Mouse (Mus musculus): ENCODE data around the gene Gpr87. TPM values are rescaled to one million over a fixed set of nuclear protein-coding genes. Genes with fewer than 3 reads are reported as not detected.
A peak's percentile ranks its signal among the peaks of the same experiment; 100 is the strongest.

Gene Gpr87
- polyA plus RNA-seq, 1 experiment: not detected

DNA sequence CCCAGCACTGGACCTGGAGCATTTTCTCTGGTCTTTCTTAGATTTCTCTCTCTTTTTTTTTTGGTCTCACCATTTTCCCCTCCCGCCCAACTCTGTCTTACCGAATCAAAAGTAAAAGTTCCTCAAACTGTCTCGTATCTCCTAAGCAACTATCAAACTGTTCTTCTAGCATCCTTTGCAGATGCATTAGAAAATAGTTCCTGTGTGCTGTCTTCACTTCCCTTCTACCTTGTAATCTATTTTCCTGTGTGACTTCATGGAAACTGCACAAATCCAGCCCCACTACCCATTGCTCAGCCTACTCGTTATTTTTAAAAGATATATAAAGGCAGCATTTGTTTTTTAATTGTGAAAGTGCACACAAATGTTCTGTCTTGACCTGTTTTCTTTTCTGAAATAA lies 62.9 kb downstream of the Gpr87 start:
- peak in 1 of 2 experiments; percentile 29 for DNase-seq (ENCODE audit: low read depth in 1 of 2, low spot score in 2 of 2)
- WGBS: 11% methylated on average over 4 of the region's 4 CpGs
- H3K27ac ChIP-seq (ENCODE audit: insufficient read depth, low read length): no peak overlapping the region
- peaks cover 8% of the 10 kb centered on the region; the same call in 1 of the 2 replicates for H3K4me1 ChIP-seq (ENCODE audit: control insufficient read depth, insufficient read depth, insufficient read length)
- TF ChIP-seq CTCF (IDR thresholded peaks at IDR 0.05; ENCODE audit: extremely low read depth, insufficient read depth, insufficient read length, insufficient replicate concordance) (no peak), POLR2A (IDR thresholded peaks at IDR 0.05; ENCODE audit: low read depth, low read length) (no peak)
- no peaks in the 10 kb centered on the region for H3K36me3 ChIP-seq (ENCODE audit: control insufficient read depth, insufficient read depth, low read length)
- no peaks in the 10 kb centered on the region for H3K27me3 ChIP-seq (ENCODE audit: control insufficient read depth, insufficient read depth, low read length)
- no peak overlapping the region for H3K4me3 ChIP-seq (ENCODE audit: extremely low read depth, insufficient read depth, insufficient read length)

DNA sequence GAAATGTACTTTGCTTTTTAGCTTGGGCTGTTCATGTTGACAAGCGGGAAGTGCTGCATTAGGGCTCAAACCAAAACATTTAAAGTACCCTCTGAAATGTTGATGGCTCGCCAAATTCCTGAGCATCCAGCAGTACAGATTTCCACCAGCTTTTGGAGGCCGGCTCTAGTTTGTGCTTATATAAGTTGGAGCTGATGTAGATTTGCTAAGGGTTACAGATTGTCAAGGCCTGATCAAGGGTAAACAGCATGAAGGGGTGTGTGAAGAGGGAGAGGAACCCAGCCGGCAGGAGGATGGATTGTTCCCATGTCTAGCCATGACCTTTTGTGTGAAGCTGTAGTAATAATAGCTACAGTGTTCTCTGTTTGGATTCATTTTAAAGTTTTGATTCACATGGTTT lies 63.8 kb downstream of the Gpr87 start:
- TF ChIP-seq CTCF (IDR thresholded peaks at IDR 0.05; ENCODE audit: extremely low read depth, insufficient read depth, insufficient read length, insufficient replicate concordance): no peak
- TF ChIP-seq POLR2A (IDR thresholded peaks at IDR 0.05; ENCODE audit: low read depth, low read length): no peak
- Histone ChIP-seq H3K4me1 (ENCODE audit: control insufficient read depth, insufficient read depth, insufficient read length) (peaks cover 8% of the 10 kb centered on the region; the same call in 1 of the 2 replicates), H3K27me3 (ENCODE audit: control insufficient read depth, insufficient read depth, low read length) (no peaks in the 10 kb centered on the region), H3K36me3 (ENCODE audit: control insufficient read depth, insufficient read depth, low read length) (no peaks in the 10 kb centered on the region), H3K27ac (ENCODE audit: insufficient read depth, low read length) (no peak overlapping the region), H3K4me3 (ENCODE audit: extremely low read depth, insufficient read depth, insufficient read length) (no peak overlapping the region)
- WGBS: 62% methylated on average over 4 of the region's 4 CpGs
- no peak for DNase-seq (ENCODE audit: low read depth in 1 of 2, low spot score in 2 of 2)

DNA sequence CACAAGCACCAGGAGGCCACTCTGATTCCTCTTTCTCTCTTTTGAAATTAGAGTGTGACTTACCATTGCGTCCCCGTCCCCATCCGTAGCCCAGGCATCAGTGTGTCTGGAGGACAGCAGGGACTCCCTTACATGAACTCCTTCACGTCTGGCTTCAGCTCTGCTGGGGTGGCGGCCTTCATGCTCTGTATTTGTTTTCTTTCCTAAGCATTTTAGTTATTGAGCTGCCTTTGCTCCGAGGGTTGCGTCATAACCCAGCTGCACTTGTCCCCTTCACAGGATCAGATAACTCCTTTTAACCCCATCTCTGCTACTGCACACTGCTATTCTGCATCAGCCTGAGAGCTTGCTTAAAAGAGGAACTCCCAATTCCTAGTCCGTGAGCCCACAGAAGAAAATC lies 64.5 kb downstream of the Gpr87 start:
- Histone ChIP-seq H3K4me3 (ENCODE audit: extremely low read depth, insufficient read depth, insufficient read length) (peak overlapping the region; percentile 45), H3K27ac (ENCODE audit: insufficient read depth, low read length) (peak overlapping the region; percentile 19), H3K27me3 (ENCODE audit: control insufficient read depth, insufficient read depth, low read length) (no peaks in the 10 kb centered on the region), H3K4me1 (ENCODE audit: control insufficient read depth, insufficient read depth, insufficient read length) (peaks cover 8% of the 10 kb centered on the region; the same call in 1 of the 2 replicates), H3K36me3 (ENCODE audit: control insufficient read depth, insufficient read depth, low read length) (no peaks in the 10 kb centered on the region)
- WGBS: 11% methylated on average over 8 of the region's 8 CpGs
- DNase-seq (ENCODE audit: low read depth in 1 of 2, low spot score in 2 of 2): no peak
- TF ChIP-seq CTCF (IDR thresholded peaks at IDR 0.05; ENCODE audit: extremely low read depth, insufficient read depth, insufficient read length, insufficient replicate concordance): no peak
- no peak for TF ChIP-seq POLR2A (IDR thresholded peaks at IDR 0.05; ENCODE audit: low read depth, low read length)

DNA sequence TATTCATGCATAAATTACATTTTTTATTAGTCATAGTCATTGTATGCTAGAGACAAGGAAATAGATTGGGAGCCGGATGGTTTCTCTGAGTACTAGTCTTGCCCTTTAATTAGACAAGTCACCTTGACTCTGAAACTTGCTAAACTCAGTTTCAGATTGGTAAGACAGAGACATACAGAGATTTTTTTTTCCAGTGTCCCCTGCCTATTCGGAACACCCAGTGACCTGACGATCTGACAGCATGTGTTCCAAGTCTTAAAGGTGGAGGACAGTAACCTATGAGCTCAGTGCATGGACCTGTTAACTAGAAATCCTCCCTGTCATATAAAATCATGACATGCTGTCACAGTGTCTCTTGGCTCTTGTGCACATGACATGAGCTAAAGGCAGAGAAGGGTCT lies 65.4 kb downstream of the Gpr87 start:
- Histone ChIP-seq H3K4me1 (ENCODE audit: control insufficient read depth, insufficient read depth, insufficient read length) (peaks cover 8% of the 10 kb centered on the region; the same call in 1 of the 2 replicates), H3K27ac (ENCODE audit: insufficient read depth, low read length) (no peak overlapping the region)

More for the DNA sequence above, 65.4 kb downstream of the Gpr87 start:
- Histone ChIP-seq H3K27me3 (ENCODE audit: control insufficient read depth, insufficient read depth, low read length) (no peaks in the 10 kb centered on the region), H3K36me3 (ENCODE audit: control insufficient read depth, insufficient read depth, low read length) (no peaks in the 10 kb centered on the region), H3K4me3 (ENCODE audit: extremely low read depth, insufficient read depth, insufficient read length) (no peak overlapping the region)
- TF ChIP-seq POLR2A (IDR thresholded peaks at IDR 0.05; ENCODE audit: low read depth, low read length) (no peak), CTCF (IDR thresholded peaks at IDR 0.05; ENCODE audit: extremely low read depth, insufficient read depth, insufficient read length, insufficient replicate concordance) (no peak)
- 44% methylated on average over 3 of the region's 3 CpGs for WGBS
- no peak for DNase-seq (ENCODE audit: low read depth in 1 of 2, low spot score in 2 of 2)

Other genes with a start within 250 kb of the Gpr87 start
- 2.0 and 2.5 TPM in 2 replicates for gene Med12l, start 189.3 kb downstream of the Gpr87 start, polyA plus RNA-seq (2012; rRNA removed)
- 5.4 and 6.2 TPM in 2 replicates for gene Gpr171, start 93.3 kb downstream of the Gpr87 start, polyA plus RNA-seq (2012; rRNA removed)
- 8.6 and 9.5 TPM in 2 replicates for gene P2ry14, start 41.5 kb downstream of the Gpr87 start, polyA plus RNA-seq (2012; rRNA removed)
- gene P2ry13, start 15.8 kb upstream of the Gpr87 start, polyA plus RNA-seq (2012; rRNA removed): 14.6 and 16.8 TPM in 2 replicates
- gene P2ry12, start 67.8 kb upstream of the Gpr87 start, polyA plus RNA-seq (2012; rRNA removed): 12.3 and 18.6 TPM in 2 replicates
- gene Igsf10, start 149.3 kb upstream of the Gpr87 start, polyA plus RNA-seq (2012; rRNA removed): 0.35 and 0.40 TPM in 2 replicates